Mouse (Mus musculus) frontal cortex, adult (tissue): ENCODE measurements around the gene Tbc1d22a.

Experiments
- ATAC-seq: cut with Nextera tagmentation; 2 replicates; pipeline ENCODE4 v1.9.2; 2017; ENCODE audit warnings: mild to moderate bottlenecking, moderate library complexity, mixed read lengths; ENCODE audit not compliant: low TSS enrichment

The Tbc1d22a gene

GRCm38 (mm10) chr15:86277428-86277827 lies 63.2 kb downstream of the Tbc1d22a start:
- ATAC-seq = peak; percentile 42; the same call in 1 of the 2 replicates

- ATAC-seq = peak; percentile 61; the same call in 1 of the 2 replicates
These were observed 65.1 kb downstream of the Tbc1d22a start for GRCm38 (mm10) chr15:86279059-86279974.

- ATAC-seq = no peak
These were observed 65.9 kb downstream of the Tbc1d22a start for GRCm38 (mm10) chr15:86280137-86280536.

GRCm38 (mm10) chr15:86283238-86283637 lies 69.0 kb downstream of the Tbc1d22a start:
- no peak for ATAC-seq

GRCm38 (mm10) chr15:86285296-86285695 lies 71.0 kb downstream of the Tbc1d22a start:
- no peak for ATAC-seq

- peak; percentile 95 for ATAC-seq
These were observed 75.8 kb downstream of the Tbc1d22a start for GRCm38 (mm10) chr15:86290074-86290473.

- ATAC-seq = no peak
These were observed 78.0 kb downstream of the Tbc1d22a start for GRCm38 (mm10) chr15:86292288-86292687.

- ATAC-seq = no peak
These were observed 80.2 kb downstream of the Tbc1d22a start for GRCm38 (mm10) chr15:86294426-86294825.

GRCm38 (mm10) chr15:86295722-86296288 lies 81.5 kb downstream of the Tbc1d22a start:
- no peak for ATAC-seq

- ATAC-seq = no peak
These were observed 83.0 kb downstream of the Tbc1d22a start for GRCm38 (mm10) chr15:86297281-86297680.

- ATAC-seq = no peak
These were observed 89.6 kb downstream of the Tbc1d22a start for GRCm38 (mm10) chr15:86303876-86304275.

- ATAC-seq = no peak
These were observed 90.6 kb downstream of the Tbc1d22a start for GRCm38 (mm10) chr15:86304861-86305260.

- no peak for ATAC-seq
These were observed 91.0 kb downstream of the Tbc1d22a start for GRCm38 (mm10) chr15:86305290-86305689.

- ATAC-seq = peak; percentile 95
These were observed 95.1 kb downstream of the Tbc1d22a start for GRCm38 (mm10) chr15:86309213-86309829.

- no peak for ATAC-seq
These were observed 106.7 kb downstream of the Tbc1d22a start for GRCm38 (mm10) chr15:86320803-86321510.

GRCm38 (mm10) chr15:86326341-86326740 lies 112.1 kb downstream of the Tbc1d22a start:
- ATAC-seq = no peak

- no peak for ATAC-seq
These were observed 115.7 kb downstream of the Tbc1d22a start for GRCm38 (mm10) chr15:86329911-86330310.

- no peak for ATAC-seq
These were observed 116.2 kb downstream of the Tbc1d22a start for GRCm38 (mm10) chr15:86330454-86330853.

GRCm38 (mm10) chr15:86331501-86332245 lies 117.4 kb downstream of the Tbc1d22a start:
- ATAC-seq = no peak

- ATAC-seq = no peak
These were observed 118.9 kb downstream of the Tbc1d22a start for GRCm38 (mm10) chr15:86333176-86333575.

GRCm38 (mm10) chr15:86333606-86334005 lies 119.3 kb downstream of the Tbc1d22a start:
- no peak for ATAC-seq
